Mouse (Mus musculus): Measurements from ENCODE around the gene Grik4.

- TF ChIP-seq CTCF (IDR thresholded peaks at IDR 0.05; ENCODE audit: borderline replicate concordance, insufficient read depth, low read length) (no peak), POLR2A (IDR thresholded peaks at IDR 0.05; ENCODE audit: low read depth, low read length) (no peak)
Measured at GRCm38 (mm10) chr9:42491780-42492179, 452.5 kb downstream of the Grik4 start.

All from embryonic fibroblast, embryonic 13.5 days (primary cell).